Mouse (Mus musculus) heart, adult 9 months (tissue): Measurements from ENCODE around the gene Olfml2a.
A peak's percentile ranks its signal among the peaks of the same experiment; 100 is the strongest.

ENCODE experiments used
- DNase-seq, 2 experiments: peaks; one replicate each; pipeline ENCODE4 v3.0.0; 2022; ENCODE audit warnings: low spot score in 2 of 2

Gene Olfml2a

DNA sequence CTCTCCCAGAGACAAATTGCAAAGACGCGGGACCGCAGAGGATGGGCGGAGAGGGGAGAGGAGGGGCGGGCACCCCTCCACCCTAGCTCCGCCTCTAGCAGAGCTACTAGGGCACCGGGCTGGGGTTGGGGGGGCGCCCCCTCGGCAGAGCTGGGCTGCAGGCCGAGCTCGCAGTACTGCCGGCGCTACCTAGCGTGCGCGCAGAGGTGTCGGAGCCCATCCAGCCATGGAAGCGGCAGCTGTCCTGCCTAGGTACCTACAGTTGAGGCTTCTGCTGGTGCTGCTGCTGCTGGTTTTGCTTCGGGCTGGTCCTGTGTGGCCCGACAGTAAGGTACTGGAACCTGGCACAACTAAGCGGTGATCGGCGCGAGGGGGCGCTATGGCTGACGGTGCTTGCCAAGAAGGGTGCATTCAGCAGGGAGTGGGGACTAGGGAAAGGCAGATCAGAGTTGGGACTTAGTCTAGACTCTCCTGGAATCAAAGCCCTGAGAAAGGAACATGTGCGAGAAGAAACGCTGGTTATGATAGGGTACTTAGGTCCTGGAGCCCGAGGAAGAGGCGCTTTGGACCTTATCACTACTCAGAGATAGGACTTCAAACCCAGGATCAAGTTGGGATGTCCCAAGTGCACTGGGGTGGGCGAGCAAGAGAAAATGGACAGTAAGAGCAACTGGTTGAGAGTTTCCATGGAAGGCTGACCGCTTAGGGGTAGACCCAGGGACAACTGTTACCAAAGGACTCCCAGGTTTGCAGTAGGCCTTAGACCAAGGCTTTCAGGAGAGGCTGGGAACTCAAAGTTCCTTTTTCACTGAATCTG, at the start of gene Olfml2a:
Gene Olfml2a, plus strand, starts transcription at position 128 of the 817 bp plus-strand sequence.
- peak; percentile 46 to 70 for DNase-seq

DNA sequence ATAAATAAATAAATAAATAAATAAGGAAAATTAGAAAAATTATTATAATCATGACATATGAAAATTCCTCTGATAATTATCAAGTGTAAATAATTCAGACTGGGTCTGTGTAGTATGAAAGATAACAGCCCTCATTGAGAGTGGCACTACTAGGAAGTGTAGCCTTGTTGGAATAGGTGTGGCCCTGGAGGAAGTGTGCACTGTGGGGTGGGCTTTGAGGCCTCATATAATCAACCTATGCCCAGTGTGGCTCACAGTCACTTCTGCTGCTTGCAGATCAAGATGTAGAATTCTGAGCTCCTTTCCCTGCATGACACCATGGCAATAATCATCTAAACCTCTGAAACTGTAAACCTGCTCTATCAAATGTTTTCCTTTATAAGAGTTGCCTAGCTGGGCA, 28.9 kb upstream of the Olfml2a start:
- DNase-seq = no peak

DNA sequence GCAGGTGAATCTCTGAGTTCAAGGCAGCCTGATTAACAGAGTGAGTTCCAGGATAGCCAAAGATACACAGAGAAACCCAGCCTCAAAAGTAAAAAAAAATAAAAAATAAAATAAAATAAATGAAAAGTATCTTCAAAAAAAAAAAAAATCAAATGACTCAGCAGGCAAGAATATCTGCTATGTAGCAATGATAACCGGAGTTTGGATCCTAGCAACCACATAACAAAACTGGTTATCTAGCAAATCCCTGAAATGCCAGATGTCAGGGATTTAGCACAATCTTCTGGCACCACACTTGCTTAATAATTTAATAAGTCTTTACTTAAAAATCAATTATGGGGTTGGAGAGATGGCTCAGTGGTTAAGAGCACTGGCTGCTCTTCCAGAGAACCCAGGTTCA, 27.5 kb upstream of the Olfml2a start:
- no peak for DNase-seq

DNA sequence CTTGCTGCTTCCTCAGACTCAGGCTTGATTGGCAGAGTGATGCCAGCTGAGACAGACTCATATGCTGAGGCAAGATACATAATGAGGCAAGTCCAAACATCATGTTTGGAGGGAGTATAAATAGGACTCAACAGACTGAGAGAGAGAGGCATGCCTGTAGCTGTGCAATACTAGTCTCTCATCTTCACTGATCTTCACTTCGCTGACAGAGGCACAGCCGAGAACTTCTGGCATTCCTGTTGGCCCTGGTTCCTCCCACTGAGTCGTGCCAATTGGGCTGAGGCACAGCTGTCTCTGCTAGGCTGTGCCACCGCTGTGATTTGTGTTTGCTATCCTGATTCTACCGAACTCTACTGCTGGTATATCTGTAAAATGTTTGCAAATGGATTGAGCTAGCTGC, 25.7 kb upstream of the Olfml2a start:
- DNase-seq = peak in 1 of 2 experiments; percentile 29

DNA sequence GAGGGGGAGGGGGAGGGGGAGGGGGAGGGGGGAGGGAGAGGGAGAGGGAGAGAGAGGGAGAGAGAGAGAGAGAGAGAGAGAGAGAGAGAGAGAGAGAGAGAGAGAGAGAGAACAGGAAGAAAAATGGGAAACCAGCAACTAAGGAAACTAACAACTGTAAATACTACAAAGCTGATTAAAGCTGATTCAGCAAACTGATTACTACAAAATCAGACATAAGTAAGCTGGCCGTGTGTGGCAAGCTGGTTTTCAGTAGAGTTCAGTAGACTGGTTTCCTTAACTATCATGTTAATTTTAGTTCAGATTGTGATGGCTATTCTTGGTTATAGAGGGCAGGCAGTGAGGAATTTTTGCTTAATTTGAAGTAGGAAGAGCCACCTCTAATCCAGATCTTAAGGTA, 23.2 kb upstream of the Olfml2a start:
- DNase-seq = no peak

DNA sequence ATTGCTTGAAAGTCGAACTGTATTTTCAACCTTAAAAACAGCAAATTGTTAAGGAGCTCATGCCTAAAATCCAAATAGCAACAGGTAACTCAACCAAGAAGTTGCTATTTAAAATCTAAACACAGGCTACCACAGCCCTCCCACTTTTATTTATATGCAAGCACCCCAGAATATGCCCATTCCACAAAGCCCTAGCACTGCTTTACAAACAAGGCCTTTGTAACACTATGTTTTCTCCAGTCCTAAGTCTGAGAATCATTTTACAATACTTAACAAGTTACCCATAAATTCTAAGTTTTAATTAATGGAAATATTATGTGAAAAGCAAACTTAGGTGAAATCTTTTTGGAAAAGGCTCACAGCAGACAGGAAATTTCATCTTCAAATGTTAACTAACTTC, 17.3 kb upstream of the Olfml2a start:
- no peak for DNase-seq

DNA sequence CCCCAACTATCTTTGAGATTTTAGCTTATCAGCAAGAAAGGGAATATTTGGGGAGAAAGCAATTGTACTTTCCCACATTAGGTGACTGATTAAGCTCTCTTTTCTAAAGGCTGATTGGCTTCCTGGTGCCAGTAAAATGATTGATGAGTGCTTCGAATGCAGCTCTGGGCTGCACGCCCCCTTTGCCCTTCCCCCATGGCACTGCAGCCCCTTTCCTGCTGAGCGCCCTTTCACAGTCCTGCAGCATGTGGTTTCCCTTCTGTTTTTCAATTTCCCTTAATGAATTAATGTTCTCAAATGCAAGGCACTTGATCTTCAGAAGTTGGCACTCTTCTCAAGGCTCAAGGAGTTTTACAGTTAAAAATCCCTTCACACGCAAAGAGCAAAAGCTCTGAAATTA, 16.8 kb upstream of the Olfml2a start:
- DNase-seq = no peak

DNA sequence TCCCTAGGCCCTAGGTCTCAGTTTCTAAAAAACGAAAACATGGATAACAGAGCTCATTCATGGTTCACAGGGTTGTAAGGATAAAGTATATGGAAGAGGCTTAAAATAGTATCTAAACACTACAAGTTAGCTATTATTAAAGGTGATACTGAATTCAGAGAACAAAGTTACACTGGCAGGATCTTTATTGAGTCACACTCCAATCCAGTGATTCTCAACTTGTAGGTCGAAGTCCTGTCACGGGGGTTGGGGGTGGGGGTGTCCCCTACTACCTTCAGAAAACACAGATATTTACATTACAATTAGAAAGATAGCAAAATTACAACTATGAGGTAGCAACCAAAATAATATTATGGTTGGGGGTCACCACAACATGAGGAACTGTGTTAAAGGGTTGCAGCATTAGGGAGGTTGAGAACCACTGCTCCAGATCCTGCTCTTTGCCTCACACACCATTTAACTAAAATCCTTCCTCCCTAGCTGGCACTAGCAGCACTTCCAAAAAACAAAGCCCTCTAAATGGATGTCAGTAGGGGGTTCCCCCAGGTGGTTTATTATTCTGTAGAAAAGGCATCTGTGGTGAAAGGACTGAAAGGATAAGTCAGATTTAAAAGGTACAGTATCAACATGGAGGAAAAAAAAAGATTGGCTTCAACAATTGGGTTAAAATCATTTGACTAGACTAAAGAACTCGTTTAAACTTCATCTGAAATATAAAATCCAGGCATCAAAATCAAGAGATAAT, 14.7 kb upstream of the Olfml2a start:
- no peak for DNase-seq

DNA sequence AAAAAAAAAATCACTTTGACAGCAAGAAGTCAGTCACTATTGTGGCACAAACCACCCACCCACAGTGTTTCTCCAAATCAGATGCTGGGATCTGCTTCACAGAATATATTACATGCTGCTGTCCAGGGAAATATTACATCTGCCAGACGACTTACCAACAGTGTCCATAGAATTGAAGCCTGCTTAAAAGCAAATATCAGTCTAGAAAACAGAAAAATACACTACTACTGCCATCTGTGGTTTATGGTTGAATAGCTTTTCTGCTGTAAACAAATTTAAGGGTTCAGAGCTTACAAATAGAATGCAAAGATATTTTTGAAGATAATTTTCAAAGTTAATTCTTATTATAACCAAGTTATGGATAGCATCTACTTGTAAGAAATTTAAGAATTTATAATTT, 10.4 kb upstream of the Olfml2a start:
- no peak for DNase-seq

DNA sequence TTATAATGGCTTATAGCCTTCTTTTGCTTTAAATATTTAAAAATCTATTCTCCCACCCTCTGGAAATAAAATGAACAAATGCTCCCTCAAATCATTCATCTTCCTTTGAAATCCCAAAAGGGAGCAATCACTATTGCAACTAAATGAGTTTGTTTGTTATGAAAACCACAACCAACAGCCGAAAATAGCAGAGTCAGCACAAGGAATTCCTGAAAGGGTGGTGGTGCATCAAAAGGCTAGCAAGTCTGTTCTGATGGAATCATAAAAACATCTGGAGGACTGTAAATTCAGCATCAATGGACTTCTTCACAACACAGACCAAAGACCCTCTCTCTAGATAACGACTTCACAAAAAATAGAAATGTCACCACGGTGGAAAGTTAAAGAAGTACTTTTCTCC, 8.3 kb upstream of the Olfml2a start:
- DNase-seq = no peak

DNA sequence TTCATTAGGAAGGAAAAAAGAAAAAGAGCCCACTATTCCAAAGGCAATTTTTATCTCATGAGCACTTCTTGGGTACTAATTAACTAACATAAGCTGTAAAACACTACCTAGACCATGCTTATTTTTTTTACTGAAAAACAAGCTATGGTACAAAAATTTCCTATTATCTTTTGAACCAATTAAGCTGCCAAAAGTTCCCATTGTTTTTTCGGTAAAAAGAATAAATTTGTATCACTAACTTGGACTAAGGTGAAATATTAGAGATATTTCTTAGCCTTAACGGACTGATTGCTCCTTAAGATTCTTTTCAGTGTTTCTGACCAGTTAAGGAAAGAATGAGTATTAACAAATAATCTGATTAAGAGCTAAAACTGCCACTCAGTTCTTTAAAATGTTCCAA, 7.9 kb upstream of the Olfml2a start:
- DNase-seq = no peak

DNA sequence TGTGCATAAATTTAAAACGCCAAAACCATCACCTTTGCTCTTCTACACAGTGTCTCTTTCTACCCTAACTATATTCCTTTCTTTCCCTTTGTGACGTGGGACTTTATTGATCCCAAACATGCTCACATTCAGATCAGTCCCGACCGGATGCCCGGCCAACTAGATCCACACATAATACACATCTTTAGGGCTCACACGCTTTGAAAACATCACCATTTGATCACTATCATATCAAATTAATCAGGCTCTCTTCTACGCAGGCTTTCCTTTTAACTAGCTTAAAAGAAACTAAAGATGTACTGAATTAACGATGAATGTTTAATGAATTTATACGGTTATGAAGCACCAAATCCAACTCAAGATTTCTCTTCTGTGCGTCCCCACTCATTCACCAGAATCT, 7.2 kb upstream of the Olfml2a start:
- no peak for DNase-seq

DNA sequence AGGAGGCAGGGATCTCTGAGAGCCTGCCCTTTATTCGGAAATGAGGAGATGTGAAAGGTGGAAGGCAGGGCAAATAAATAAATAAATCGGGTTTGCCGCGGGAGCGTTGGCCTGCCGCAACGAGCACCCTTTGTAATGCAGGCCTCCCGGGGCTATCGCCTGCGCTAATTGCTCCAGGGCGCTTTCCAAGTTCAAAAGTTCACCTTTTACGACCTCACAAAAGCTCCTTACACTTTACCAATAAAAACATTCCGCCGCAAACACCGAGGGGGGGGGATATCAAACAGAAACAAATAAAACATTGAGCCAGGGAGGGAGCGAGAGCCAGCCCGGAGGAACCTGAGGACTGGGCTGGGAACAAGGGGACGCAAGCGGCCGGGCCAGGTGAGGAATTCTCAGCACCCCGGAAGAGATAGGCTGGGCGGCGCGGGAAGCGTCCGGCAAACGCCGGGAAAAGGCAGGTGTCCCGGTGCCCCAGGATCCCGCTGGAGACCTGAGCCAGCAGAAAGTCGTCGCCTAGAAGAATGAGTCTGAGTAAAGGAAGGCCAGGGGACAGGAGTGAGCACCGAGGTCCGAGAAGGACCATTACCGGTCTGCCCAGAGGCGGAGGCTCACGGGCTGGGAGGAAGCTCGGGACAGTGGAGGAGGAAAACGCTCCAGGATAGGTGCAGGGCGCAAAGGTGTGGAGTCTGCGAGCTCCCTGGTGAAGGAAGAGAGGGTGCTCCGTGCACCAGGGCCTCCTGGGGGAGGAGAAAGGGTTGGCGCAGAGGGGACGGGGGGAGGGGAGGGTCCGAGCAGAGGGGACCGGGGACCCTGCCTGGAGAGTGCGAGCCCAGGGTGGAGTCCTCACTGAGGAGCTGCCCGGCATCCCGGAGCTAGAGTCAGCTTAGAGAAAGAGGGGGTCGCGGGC, 6.4 kb upstream of the Olfml2a start:
- peak in 1 of 2 experiments; percentile 15 for DNase-seq

DNA sequence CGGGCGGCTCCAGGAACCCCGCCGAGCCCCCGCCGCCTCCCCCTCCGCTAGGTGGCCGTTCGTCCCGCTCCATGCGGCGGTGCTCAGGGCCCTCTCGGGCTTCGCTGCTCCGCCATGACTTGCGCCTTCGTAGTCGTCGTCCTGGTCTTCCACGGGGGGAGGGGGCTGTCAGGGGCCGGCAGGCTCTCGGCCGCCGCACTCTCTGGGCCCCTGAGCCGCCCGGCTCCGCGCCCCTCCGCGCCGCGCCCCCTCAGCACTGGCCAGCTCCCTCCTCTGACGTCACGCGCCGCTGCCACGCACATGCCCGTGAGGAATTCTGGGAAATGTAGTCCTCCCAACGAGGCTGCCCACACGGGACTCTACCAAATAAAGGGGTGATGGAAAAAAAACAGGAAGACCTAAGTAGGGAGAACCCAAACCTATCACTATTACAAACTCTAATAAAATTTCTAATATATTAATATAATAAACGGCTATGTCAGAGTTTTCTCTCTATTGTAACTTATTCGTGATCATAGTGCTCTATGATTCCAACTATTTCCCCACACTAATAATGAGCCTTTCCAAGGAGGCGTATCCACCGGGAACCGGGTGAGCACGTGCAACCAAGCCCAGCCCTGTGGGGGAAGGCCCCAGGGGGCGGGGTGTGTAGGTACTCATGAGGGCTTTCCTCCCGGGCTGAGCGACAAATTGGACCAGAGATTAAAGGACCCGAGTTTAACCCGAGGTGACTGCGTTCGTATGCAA, 5.5 kb upstream of the Olfml2a start:
- DNase-seq = peak; percentile 92 to 95

DNA sequence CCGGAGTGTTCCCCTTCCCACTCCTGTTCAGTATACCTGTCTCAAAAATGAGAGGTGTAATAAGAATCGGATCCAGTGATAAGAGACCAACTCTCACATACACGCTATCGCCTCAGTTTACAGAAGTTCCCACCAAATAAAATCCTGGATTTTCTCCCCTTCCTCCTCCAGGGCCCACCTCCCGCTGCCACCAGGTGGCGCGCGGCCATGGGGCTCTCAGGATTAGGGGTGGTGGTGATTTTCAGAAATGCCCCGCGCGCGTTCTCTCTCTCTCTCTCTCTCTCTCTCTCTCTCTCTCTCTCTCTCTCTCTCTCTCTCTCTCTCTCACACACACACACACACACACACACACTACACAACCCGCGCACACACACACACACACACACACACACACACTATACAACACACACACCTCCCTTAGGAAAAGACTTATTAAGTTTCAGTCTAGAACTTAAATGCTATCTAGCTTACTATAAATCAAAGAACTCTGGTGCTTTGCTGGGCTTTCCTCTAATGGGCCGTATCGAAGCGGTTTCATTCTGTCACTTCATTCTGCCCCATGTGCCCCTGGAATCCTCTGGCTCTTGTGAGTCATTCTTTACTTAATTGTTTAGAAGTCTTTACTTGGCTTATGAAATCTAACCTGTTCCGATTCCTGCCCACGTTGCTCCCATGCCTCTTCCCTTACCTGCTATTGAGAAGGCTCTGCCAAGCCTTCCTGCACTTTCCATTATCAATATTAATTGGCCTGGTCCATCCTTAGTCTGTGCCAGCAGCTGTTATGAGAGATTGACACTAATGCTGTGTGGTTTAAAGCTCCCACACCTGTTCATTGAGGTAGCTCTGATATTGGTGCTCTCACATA, 4.4 kb upstream of the Olfml2a start, which contains the start of gene Nr6a1:
Gene Nr6a1, minus strand, starts transcription at position 574 of the 865 bp plus-strand sequence.
- DNase-seq = peak in 1 of 2 experiments; percentile 61

DNA sequence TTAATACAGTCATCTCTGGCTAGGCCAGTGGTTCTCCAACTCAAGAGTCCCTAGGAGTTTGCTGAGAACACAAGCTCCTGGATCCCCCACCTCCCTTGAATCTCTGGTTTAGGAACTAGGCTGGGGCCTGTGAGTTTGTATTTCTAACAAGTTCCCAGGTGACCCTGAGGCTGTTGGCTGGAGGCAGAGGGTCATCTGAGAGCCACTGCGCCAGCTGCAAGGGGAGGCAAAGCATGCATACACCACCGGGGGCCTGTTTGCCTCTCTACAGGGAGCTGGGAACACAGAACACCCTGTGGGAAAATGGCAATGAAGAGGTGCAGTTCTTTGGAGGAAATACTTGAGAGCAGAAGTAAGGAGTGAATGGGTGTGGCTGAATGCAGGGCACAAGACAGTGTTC, 1.5 kb upstream of the Olfml2a start:
- no peak for DNase-seq

DNA sequence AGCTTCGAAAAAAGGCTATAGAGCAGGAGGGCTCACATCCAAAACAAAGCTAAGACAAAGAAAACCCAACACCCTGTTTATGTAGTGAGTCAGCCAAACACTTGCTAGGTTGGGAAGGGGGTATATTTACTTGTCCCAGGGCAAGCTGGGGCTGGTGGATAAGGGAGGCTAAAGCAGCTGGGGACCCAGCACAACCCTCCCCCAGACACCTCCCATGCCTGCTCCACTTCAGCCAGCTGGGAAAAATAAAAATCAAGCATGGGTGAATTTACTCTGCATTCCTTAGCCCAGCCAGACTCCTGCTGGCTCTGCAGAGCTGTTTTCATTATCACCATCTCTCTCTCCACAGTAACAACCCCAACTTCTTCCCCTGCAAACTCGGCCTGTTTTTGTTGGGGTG, 2.2 kb downstream of the Olfml2a start:
- DNase-seq = peak in 1 of 2 experiments; percentile 14

DNA sequence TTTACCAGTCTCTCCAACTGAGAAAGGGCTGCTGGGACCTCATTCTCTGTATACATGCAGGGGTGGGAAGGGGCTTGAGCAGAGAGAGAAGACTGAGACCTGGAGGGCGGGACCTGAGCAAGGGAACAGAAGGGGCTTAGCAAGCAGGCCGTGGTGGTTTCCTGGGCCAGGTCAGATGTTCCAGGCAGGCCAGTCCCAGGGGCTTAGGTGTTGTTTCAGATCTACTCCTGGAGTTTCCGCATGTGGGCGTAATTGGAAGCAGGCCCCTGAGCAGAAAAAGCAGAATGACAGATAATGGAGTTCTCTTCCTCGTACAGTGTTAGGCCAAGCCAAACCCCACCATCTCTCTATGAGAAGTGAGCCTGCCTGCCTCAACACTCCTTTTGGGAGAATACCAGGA, 3.2 kb downstream of the Olfml2a start:
- peak in 1 of 2 experiments; percentile 22 for DNase-seq

DNA sequence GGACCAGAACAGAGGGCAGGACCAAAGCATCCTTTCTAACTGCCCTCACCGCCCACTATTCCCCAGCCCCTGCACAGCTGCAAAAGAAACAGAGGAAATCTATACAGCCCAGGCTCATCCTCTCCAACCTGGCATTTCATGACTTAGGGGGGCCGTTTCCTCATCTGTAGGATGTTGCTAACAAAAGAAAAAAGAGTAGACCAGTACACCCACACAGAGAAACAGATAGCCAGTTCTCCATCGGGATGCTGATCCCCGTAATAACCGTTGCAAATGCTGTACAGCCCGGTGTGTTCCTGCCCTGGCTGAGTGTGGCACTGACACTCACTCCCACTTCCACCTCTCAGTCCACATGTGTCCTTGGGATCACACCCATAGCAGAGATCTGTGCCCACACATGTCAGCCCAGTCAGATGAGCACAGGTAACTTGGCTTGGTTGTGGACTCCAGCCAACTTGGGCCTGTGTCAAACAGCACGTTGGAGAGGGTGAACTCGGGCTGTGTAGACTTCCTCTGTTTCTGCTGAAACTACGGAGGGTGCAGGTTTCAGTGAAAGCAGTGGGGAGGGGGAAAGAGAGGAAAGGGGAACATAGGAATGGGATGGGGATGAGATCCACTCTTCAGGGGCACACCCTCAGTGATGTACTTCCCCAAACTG, 5.1 kb downstream of the Olfml2a start:
- DNase-seq = no peak

DNA sequence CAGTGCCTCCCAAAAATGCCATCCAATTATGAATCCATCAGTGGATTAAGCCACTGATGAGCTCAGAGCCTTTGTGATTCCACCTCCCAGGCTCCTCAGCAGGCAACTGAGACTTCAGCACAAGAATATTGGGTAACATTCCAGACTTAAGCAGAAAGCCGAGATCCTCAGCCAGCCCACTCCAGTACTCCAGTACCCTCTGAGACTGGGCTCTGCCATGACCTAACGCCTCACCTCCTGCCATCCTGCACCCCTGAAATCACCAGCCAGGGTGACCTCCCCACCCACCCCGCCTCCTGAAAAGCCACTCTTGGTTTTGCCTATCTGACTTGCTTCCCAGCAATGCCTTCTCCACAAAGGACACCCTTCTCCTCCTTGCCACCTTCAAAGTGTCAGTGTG, 5.6 kb downstream of the Olfml2a start:
- DNase-seq = no peak
